Mouse (Mus musculus) thymus, adult 18-20 months (tissue): ENCODE measurements around the gene Exoc4.

Experiments
- DNase-seq, 2 experiments: peaks; one replicate each; pipeline ENCODE4 v3.0.0; 2022; ENCODE audit warnings: mixed read lengths in 2 of 2

The Exoc4 gene

GRCm38 (mm10) chr6:33770021-33770420, 521.1 kb downstream of the Exoc4 start:
- DNase-seq: no peak

GRCm38 (mm10) chr6:33772551-33773315, 523.8 kb downstream of the Exoc4 start:
- DNase-seq: no peak

GRCm38 (mm10) chr6:33792604-33793003, 543.7 kb downstream of the Exoc4 start:
- DNase-seq: no peak

- DNase-seq: no peak
Measured at GRCm38 (mm10) chr6:33801254-33801653, 552.4 kb downstream of the Exoc4 start.

GRCm38 (mm10) chr6:33803481-33804098, 554.7 kb downstream of the Exoc4 start:
- no peak for DNase-seq

GRCm38 (mm10) chr6:33804775-33805174, 555.9 kb downstream of the Exoc4 start:
- DNase-seq: no peak

GRCm38 (mm10) chr6:33806072-33806782, 557.3 kb downstream of the Exoc4 start:
- DNase-seq: no peak

- DNase-seq: no peak
Measured at GRCm38 (mm10) chr6:33814386-33814785, 565.5 kb downstream of the Exoc4 start.

GRCm38 (mm10) chr6:33823171-33823570, 574.3 kb downstream of the Exoc4 start:
- DNase-seq: no peak

- no peak for DNase-seq
Measured at GRCm38 (mm10) chr6:33823777-33824302, 575.0 kb downstream of the Exoc4 start.

GRCm38 (mm10) chr6:33828499-33828898, 579.6 kb downstream of the Exoc4 start:
- DNase-seq: no peak

- no peak for DNase-seq
Measured at GRCm38 (mm10) chr6:33829261-33829660, 580.4 kb downstream of the Exoc4 start.

GRCm38 (mm10) chr6:33831276-33831675, 582.4 kb downstream of the Exoc4 start:
- DNase-seq: no peak

- DNase-seq: no peak
Measured at GRCm38 (mm10) chr6:33832978-33833377, 584.1 kb downstream of the Exoc4 start.

GRCm38 (mm10) chr6:33836048-33836780, 587.3 kb downstream of the Exoc4 start:
- no peak for DNase-seq

GRCm38 (mm10) chr6:33842901-33843300, 594.0 kb downstream of the Exoc4 start:
- no peak for DNase-seq

GRCm38 (mm10) chr6:33859049-33859448, 610.2 kb downstream of the Exoc4 start:
- DNase-seq: no peak

GRCm38 (mm10) chr6:33865752-33866151, 616.9 kb downstream of the Exoc4 start:
- no peak for DNase-seq

- no peak for DNase-seq
Measured at GRCm38 (mm10) chr6:33866901-33867580, 618.2 kb downstream of the Exoc4 start.

- no peak for DNase-seq
Measured at GRCm38 (mm10) chr6:33869251-33869650, 620.4 kb downstream of the Exoc4 start.

GRCm38 (mm10) chr6:33870468-33871142, 621.7 kb downstream of the Exoc4 start:
- no peak for DNase-seq

GRCm38 (mm10) chr6:33871286-33871685, 622.4 kb downstream of the Exoc4 start:
- DNase-seq: no peak
